Mouse (Mus musculus) T-cell, adult 2 months (primary cell): Measurements from ENCODE around the gene Arhgef2.
"Not testable (repeated sequence)": the region's sequence is repeated elsewhere in the genome, so short reads cannot be mapped to it uniquely, and the experiment has no call there.

Experiments
- DNase-seq: peaks from one replicate; pipeline ENCODE4 v3.0.0; 2022; ENCODE audit warnings: low spot score

Arhgef2 gene

GRCm38 (mm10) chr3:88591044-88591443 lies 14.7 kb upstream of the Arhgef2 start:
- no peak for DNase-seq

- peak; percentile 59 for DNase-seq
Measured at GRCm38 (mm10) chr3:88591950-88592731, 13.6 kb upstream of the Arhgef2 start.

GRCm38 (mm10) chr3:88592942-88593576 lies 12.7 kb upstream of the Arhgef2 start:
- DNase-seq, result peak; percentile 32

- DNase-seq, result no peak
Measured at GRCm38 (mm10) chr3:88593893-88594580, 11.7 kb upstream of the Arhgef2 start.

- DNase-seq, result not testable (repeated sequence)
Measured at GRCm38 (mm10) chr3:88596547-88596946, 9.2 kb upstream of the Arhgef2 start.

GRCm38 (mm10) chr3:88602466-88602865 lies 3.3 kb upstream of the Arhgef2 start:
- no peak for DNase-seq

- DNase-seq, result peak; percentile 69
Measured at GRCm38 (mm10) chr3:88603714-88604161, 2.0 kb upstream of the Arhgef2 start.

GRCm38 (mm10) chr3:88604863-88605262 lies 903 bp upstream of the Arhgef2 start:
- DNase-seq, result no peak

- DNase-seq, result peak; percentile 85
Measured at GRCm38 (mm10) chr3:88607065-88607757, 1.4 kb downstream of the Arhgef2 start.

- no peak for DNase-seq
Measured at GRCm38 (mm10) chr3:88607758-88608138, 2.0 kb downstream of the Arhgef2 start.

GRCm38 (mm10) chr3:88609066-88609465 lies 3.3 kb downstream of the Arhgef2 start:
- DNase-seq, result no peak

- DNase-seq, result no peak
Measured at GRCm38 (mm10) chr3:88614418-88614817, 8.7 kb downstream of the Arhgef2 start.

GRCm38 (mm10) chr3:88615117-88615516 lies 9.4 kb downstream of the Arhgef2 start:
- no peak for DNase-seq

GRCm38 (mm10) chr3:88615902-88616391 lies 10.2 kb downstream of the Arhgef2 start:
- no peak for DNase-seq

- DNase-seq, result no peak
Measured at GRCm38 (mm10) chr3:88616951-88617500, 11.3 kb downstream of the Arhgef2 start.

- DNase-seq, result no peak
Measured at GRCm38 (mm10) chr3:88618074-88618871, 12.5 kb downstream of the Arhgef2 start.

GRCm38 (mm10) chr3:88619113-88620097 lies 13.6 kb downstream of the Arhgef2 start:
- DNase-seq, result no peak

- DNase-seq, result no peak
Measured at GRCm38 (mm10) chr3:88620146-88620991, 14.6 kb downstream of the Arhgef2 start.
